Mouse (Mus musculus) testis, adult 2 months (tissue): ENCODE measurements around the gene Rint1. TPM values are rescaled to one million over a fixed set of nuclear protein-coding genes. Genes with fewer than 3 reads are reported as not detected.
"Not testable (repeated sequence)": the region's sequence is repeated elsewhere in the genome, so short reads cannot be mapped to it uniquely, and the experiment has no call there.

Source experiments
- H3K27ac ChIP-seq: fragments of 200-500 bp; 2 replicates; pipeline ENCODE4 v1.5.1; 2012; ENCODE audit warnings: low read depth, low read length; ENCODE audit not compliant: control insufficient read depth, insufficient read depth
- H3K27me3 ChIP-seq: fragments of 200-500 bp; 2 replicates; pipeline ENCODE4 v1.6.1; 2012; ENCODE audit warnings: mild to moderate bottlenecking, low read length, moderate library complexity; ENCODE audit not compliant: control insufficient read depth, insufficient read depth
- H3K36me3 ChIP-seq: fragments of 200-500 bp; 2 replicates; pipeline ENCODE4 v1.6.1; 2012; ENCODE audit warnings: mild to moderate bottlenecking, low read length; ENCODE audit not compliant: control insufficient read depth, insufficient read depth
- H3K4me1 ChIP-seq: fragments of 200-500 bp; 2 replicates; pipeline ENCODE4 v1.6.1; 2012; ENCODE audit warnings: low read length; ENCODE audit not compliant: control insufficient read depth, insufficient read depth
- H3K4me3 ChIP-seq: fragments of 200-500 bp; 2 replicates; pipeline ENCODE4 v1.5.1; 2012; ENCODE audit warnings: low read depth, mild to moderate bottlenecking, low read length, moderate library complexity, mixed read lengths; ENCODE audit not compliant: control insufficient read depth
- CTCF ChIP-seq: fragments of 200-500 bp; IDR thresholded peaks from 2 replicates; pipeline ENCODE4 v1.5.1; 2012; ENCODE audit warnings: low read depth, mild to moderate bottlenecking, inconsistent platforms, low read length, moderate library complexity; ENCODE audit not compliant: control insufficient read depth, insufficient read depth, insufficient replicate concordance
- POLR2A ChIP-seq: fragments of 200-500 bp; IDR thresholded peaks from 2 replicates; pipeline ENCODE4 v1.6.1; 2012; ENCODE audit warnings: low read depth, mild to moderate bottlenecking, inconsistent platforms, low read length, moderate library complexity; ENCODE audit not compliant: control insufficient read depth
- polyA plus RNA-seq: library from polyadenylated mRNA; depleted of rRNA; stranded (reverse); fragments of >200 nt; gene quantifications from 2 replicates; pipeline ENCODE4 v1.2.3, GENCODE M21; 2012

The Rint1 gene
- polyA plus RNA-seq, 1 experiment: 6.9 TPM

- no peaks in the 10 kb centered on the region for H3K36me3 ChIP-seq
- H3K4me3 ChIP-seq: peak overlapping the region; percentile 73
- no peaks in the 10 kb centered on the region for H3K27me3 ChIP-seq
- TF ChIP-seq CTCF (peak; percentile 52; the same call in 1 of the 2 replicates), POLR2A (peak; percentile 50)
- H3K4me1 ChIP-seq: peaks cover 3% of the 10 kb centered on the region
- peak overlapping the region; percentile 15; the same call in 1 of the 2 replicates for H3K27ac ChIP-seq
These were observed 63.0 kb downstream of the Rint1 start for GRCm38 (mm10) chr5:23850345-23851159.

GRCm38 (mm10) chr5:23851160-23851555 is 63.6 kb downstream of the Rint1 start:
- H3K36me3 ChIP-seq, H3K27me3 ChIP-seq, H3K27ac ChIP-seq, H3K4me1 ChIP-seq: not testable (repeated sequence)
- H3K4me3 ChIP-seq: peak overlapping the region; percentile 73

DNA sequence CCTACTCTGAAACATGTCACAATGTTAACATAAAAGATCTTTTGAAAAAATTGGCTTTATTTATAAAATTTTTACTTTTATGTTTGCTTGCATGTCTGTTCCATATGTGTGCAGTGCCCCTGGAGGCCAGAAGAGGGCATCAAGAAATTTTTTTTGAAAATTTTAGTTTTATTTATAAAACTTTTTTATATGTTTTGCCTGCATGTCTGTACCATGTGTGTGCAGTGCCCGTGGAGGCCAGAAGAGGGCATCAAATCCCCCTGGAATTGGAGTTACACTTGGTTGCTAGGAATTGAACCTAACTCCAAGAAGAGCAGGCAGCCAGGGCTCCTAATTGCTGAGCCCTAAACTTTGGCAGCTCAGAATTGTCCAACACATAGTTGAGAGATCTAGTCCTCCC is 65.4 kb downstream of the Rint1 start:
- not testable (repeated sequence) for H3K4me3 ChIP-seq, H3K36me3 ChIP-seq, H3K4me1 ChIP-seq, H3K27me3 ChIP-seq, H3K27ac ChIP-seq

- no peak overlapping the region for H3K27ac ChIP-seq
- no peaks in the 10 kb centered on the region for H3K36me3 ChIP-seq
- no peak for TF ChIP-seq POLR2A
- no peak for TF ChIP-seq CTCF
- peaks cover 3% of the 10 kb centered on the region; the same call in 1 of the 2 replicates for H3K4me1 ChIP-seq
- no peaks in the 10 kb centered on the region for H3K27me3 ChIP-seq
- H3K4me3 ChIP-seq: no peak overlapping the region
These were observed 68.0 kb downstream of the Rint1 start for GRCm38 (mm10) chr5:23855484-23855883.

DNA sequence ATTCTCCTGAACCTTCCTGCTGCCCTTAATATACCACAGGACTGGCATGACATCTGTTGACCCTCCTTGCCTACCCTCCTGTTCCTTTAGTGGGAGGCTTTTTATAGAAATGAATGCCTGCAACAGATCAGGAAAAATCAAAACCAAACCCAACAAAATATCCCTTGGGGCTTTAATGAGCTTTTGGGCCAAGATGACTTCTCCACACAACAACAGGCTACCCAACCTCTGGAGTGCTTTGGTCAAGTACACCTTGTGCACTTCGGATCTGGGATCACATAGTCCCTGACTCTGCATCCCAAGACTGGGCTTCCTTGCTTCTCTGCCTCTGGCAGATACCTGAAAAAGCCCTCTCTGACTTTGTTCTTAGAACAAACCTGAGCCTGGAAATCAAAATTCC is 68.7 kb downstream of the Rint1 start:
- no peaks in the 10 kb centered on the region; the same call in 1 of the 2 replicates for H3K4me1 ChIP-seq
- H3K36me3 ChIP-seq: no peaks in the 10 kb centered on the region
- H3K27ac ChIP-seq: no peak overlapping the region
- H3K27me3 ChIP-seq: no peaks in the 10 kb centered on the region
- no peak for TF ChIP-seq POLR2A
- no peak overlapping the region for H3K4me3 ChIP-seq

DNA sequence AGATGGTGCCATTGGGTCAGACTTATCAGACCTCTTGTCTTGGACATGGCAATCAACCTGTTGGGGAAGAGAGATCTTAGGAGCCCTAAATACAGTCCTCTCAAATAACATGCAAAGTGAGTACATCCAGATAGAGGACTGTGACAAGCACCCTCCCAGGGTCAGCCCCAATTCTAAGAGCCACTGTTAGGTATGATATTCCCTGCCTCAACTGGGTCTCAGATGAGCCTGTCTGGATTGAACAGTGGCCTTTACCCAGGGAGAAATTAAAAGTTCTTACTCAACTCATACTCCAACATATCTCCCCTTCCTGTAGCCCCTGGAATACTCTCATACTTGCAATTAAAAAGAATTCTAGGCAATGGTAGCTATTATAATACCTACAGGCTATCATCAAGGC is 69.7 kb downstream of the Rint1 start:
- no peak for TF ChIP-seq CTCF
- no peak for TF ChIP-seq POLR2A
- Histone ChIP-seq H3K4me1 (no peaks in the 10 kb centered on the region; the same call in none of the 2 replicates), H3K4me3 (no peak overlapping the region)

GRCm38 (mm10) chr5:23858001-23858400 is 70.5 kb downstream of the Rint1 start:
- H3K27me3 ChIP-seq: no peaks in the 10 kb centered on the region
- no peaks in the 10 kb centered on the region for H3K36me3 ChIP-seq
- H3K4me1 ChIP-seq: no peaks in the 10 kb centered on the region; the same call in none of the 2 replicates
- no peak overlapping the region for H3K27ac ChIP-seq
- H3K4me3 ChIP-seq: peak overlapping the region; percentile 10; the same call in 1 of the 2 replicates
- TF ChIP-seq POLR2A (no peak), CTCF (no peak)

More for the DNA sequence above, 69.7 kb downstream of the Rint1 start:
- Histone ChIP-seq H3K27ac (no peak overlapping the region), H3K36me3 (no peaks in the 10 kb centered on the region), H3K27me3 (no peaks in the 10 kb centered on the region)

- TF ChIP-seq CTCF (peak; percentile 24; the same call in 1 of the 2 replicates), POLR2A (no peak)
- Histone ChIP-seq H3K36me3 (no peaks in the 10 kb centered on the region), H3K4me3 (peak overlapping the region; percentile 10), H3K27me3 (no peaks in the 10 kb centered on the region), H3K4me1 (no peaks in the 10 kb centered on the region; the same call in none of the 2 replicates), H3K27ac (no peak overlapping the region)
These were observed 71.1 kb downstream of the Rint1 start for GRCm38 (mm10) chr5:23858643-23859042.
